Mouse (Mus musculus) regulatory T cell (primary cell): ENCODE results near the gene Tmem52b.
"Not testable (repeated sequence)": the region's sequence is repeated elsewhere in the genome, so short reads cannot be mapped to it uniquely, and the experiment has no call there.

ENCODE experiments used
- in situ Hi-C: fragments of 300-600 bp; cut with MboI, MseI; formaldehyde crosslinking; loops from one replicate; pipeline ENCODE4 v1.15.1; 2025; ENCODE audit warnings: high pct_unique_total_duplicates

Gene Tmem52b

GRCm38 (mm10) chr6:129512367-129512766 lies at the start of gene Tmem52b:
TSS of gene Tmem52b (plus strand) at chr6:129512555.
- in situ Hi-C loops: no loop called here

- in situ Hi-C loops: no loop called here
These were observed 41.0 kb upstream of the Tmem52b start for GRCm38 (mm10) chr6:129471386-129471785.

- in situ Hi-C loops: no loop called here
These were observed 39.7 kb upstream of the Tmem52b start for GRCm38 (mm10) chr6:129472627-129473026.

- in situ Hi-C loops: no loop called here
These were observed 35.8 kb upstream of the Tmem52b start for GRCm38 (mm10) chr6:129476404-129477126.

GRCm38 (mm10) chr6:129480089-129480958 lies 32.0 kb upstream of the Tmem52b start:
- in situ Hi-C loops: no loop called here

- in situ Hi-C loops: no loop called here
These were observed 17.4 kb upstream of the Tmem52b start for GRCm38 (mm10) chr6:129494924-129495323.

GRCm38 (mm10) chr6:129497345-129498218 lies 14.8 kb upstream of the Tmem52b start:
- in situ Hi-C loops: no loop called here

- in situ Hi-C loops: not testable (repeated sequence)
These were observed 12.8 kb upstream of the Tmem52b start for GRCm38 (mm10) chr6:129499516-129499915.

GRCm38 (mm10) chr6:129503471-129503870 lies 8.9 kb upstream of the Tmem52b start:
- in situ Hi-C loops: no loop called here

- in situ Hi-C loops: no loop called here
These were observed 5.3 kb upstream of the Tmem52b start, which contains the start of gene Olr1 for GRCm38 (mm10) chr6:129507024-129507423. TSS of gene Olr1 (minus strand) at chr6:129507165.

- in situ Hi-C loops: no loop called here
These were observed 2.0 kb upstream of the Tmem52b start for GRCm38 (mm10) chr6:129510120-129510911.

GRCm38 (mm10) chr6:129512868-129513267 lies 513 bp downstream of the Tmem52b start:
- in situ Hi-C loops: no loop called here

GRCm38 (mm10) chr6:129513409-129513808 lies 1.1 kb downstream of the Tmem52b start:
- in situ Hi-C loops: no loop called here

GRCm38 (mm10) chr6:129514376-129514775 lies 2.0 kb downstream of the Tmem52b start:
- in situ Hi-C loops: no loop called here

- in situ Hi-C loops: no loop called here
These were observed 2.7 kb downstream of the Tmem52b start for GRCm38 (mm10) chr6:129515068-129515467.

GRCm38 (mm10) chr6:129516388-129516787 lies 4.0 kb downstream of the Tmem52b start:
- in situ Hi-C loops: no loop called here

GRCm38 (mm10) chr6:129517752-129518408 lies 5.5 kb downstream of the Tmem52b start:
- in situ Hi-C loops: no loop called here

GRCm38 (mm10) chr6:129526069-129526468 lies 13.7 kb downstream of the Tmem52b start:
- in situ Hi-C loops: loop anchor here (10.0 kb wide), 1 partner anchor 131 kb away; the partner anchor contains the start of gene Clec1b

GRCm38 (mm10) chr6:129527416-129527815 lies 15.1 kb downstream of the Tmem52b start:
- in situ Hi-C loops: loop anchor here (10.0 kb wide), 1 partner anchor 133 kb away; the partner anchor contains the start of gene Clec1b

GRCm38 (mm10) chr6:129529605-129530004 lies 17.2 kb downstream of the Tmem52b start:
- in situ Hi-C loops: loop anchor here (10.0 kb wide), 1 partner anchor 135 kb away; the partner anchor contains the start of gene Clec1b
